Mouse (Mus musculus): ENCODE data around the gene Med27. TPM values are rescaled to one million over a fixed set of nuclear protein-coding genes. Genes with fewer than 3 reads are reported as not detected.

Med27 gene
- polyA plus RNA-seq, 1 experiment from 2014 or later, result 75.2 TPM

- 88% methylated on average over 8 of the region's 8 CpGs for WGBS
- H3K9ac ChIP-seq, result no peak overlapping the region
- no peak overlapping the region for H3K4me2 ChIP-seq (replicated peaks)
- H3K27ac ChIP-seq, result no peak overlapping the region
- ATAC-seq (ENCODE audit: low FRiP score, low read depth), result no peak
- H3K27me3 ChIP-seq (replicated peaks), result no peaks in the 10 kb centered on the region
- H3K4me1 ChIP-seq, result no peaks in the 10 kb centered on the region
- no peak overlapping the region for H3K4me3 ChIP-seq
- H3K36me3 ChIP-seq, result no peaks in the 10 kb centered on the region
- H3K9me3 ChIP-seq, result no peaks in the 10 kb centered on the region
Measured at GRCm38 (mm10) chr2:29365000-29365695, 18.5 kb downstream of the Med27 start.

- Histone ChIP-seq H3K27me3 (replicated peaks) (no peaks in the 10 kb centered on the region), H3K9ac (no peak overlapping the region), H3K27ac (no peak overlapping the region), H3K4me2 (replicated peaks) (no peak overlapping the region), H3K9me3 (no peaks in the 10 kb centered on the region), H3K36me3 (no peaks in the 10 kb centered on the region), H3K4me3 (no peak overlapping the region), H3K4me1 (no peaks in the 10 kb centered on the region; the same call in 1 of the 2 replicates)
- WGBS, result 17% methylated on average over 5 of the region's 5 CpGs
- ATAC-seq (ENCODE audit: low FRiP score, low read depth), result no peak
Measured at GRCm38 (mm10) chr2:29368730-29369129, 22.1 kb downstream of the Med27 start.

- Histone ChIP-seq H3K4me1 (no peaks in the 10 kb centered on the region; the same call in 1 of the 2 replicates), H3K4me3 (no peak overlapping the region), H3K27ac (no peak overlapping the region), H3K9me3 (no peaks in the 10 kb centered on the region), H3K9ac (no peak overlapping the region), H3K27me3 (replicated peaks) (no peaks in the 10 kb centered on the region), H3K4me2 (replicated peaks) (no peak overlapping the region), H3K36me3 (no peaks in the 10 kb centered on the region)
- ATAC-seq (ENCODE audit: low FRiP score, low read depth), result no peak
- whole genome bisulfite sequencing, result 88% methylated on average over 5 of the region's 5 CpGs
Measured at GRCm38 (mm10) chr2:29372176-29372575, 25.6 kb downstream of the Med27 start.

- Histone ChIP-seq H3K4me3 (no peak overlapping the region), H3K27ac (no peak overlapping the region), H3K4me1 (peaks cover 3% of the 10 kb centered on the region; the same call in 1 of the 2 replicates), H3K9me3 (no peaks in the 10 kb centered on the region), H3K27me3 (replicated peaks) (0 out of 2 replicates have a peak, but pooled peaks cover 3% of the 10 kb centered on the region), H3K4me2 (replicated peaks) (no peak overlapping the region), H3K36me3 (no peaks in the 10 kb centered on the region), H3K9ac (no peak overlapping the region)
- 33% methylated on average over 4 of the region's 4 CpGs for WGBS
- no peak for ATAC-seq (ENCODE audit: low FRiP score, low read depth)
Measured at GRCm38 (mm10) chr2:29381683-29382082, 35.1 kb downstream of the Med27 start.

GRCm38 (mm10) chr2:29382583-29382982 is 36.0 kb downstream of the Med27 start:
- Histone ChIP-seq H3K4me3 (no peak overlapping the region), H3K27me3 (replicated peaks) (0 out of 2 replicates have a peak, but pooled peaks cover 3% of the 10 kb centered on the region), H3K27ac (no peak overlapping the region), H3K4me2 (replicated peaks) (no peak overlapping the region), H3K9ac (no peak overlapping the region), H3K36me3 (no peaks in the 10 kb centered on the region), H3K4me1 (peaks cover 3% of the 10 kb centered on the region; the same call in 1 of the 2 replicates), H3K9me3 (no peaks in the 10 kb centered on the region)
- 91% methylated on average over 4 of the region's 4 CpGs for WGBS
- ATAC-seq (ENCODE audit: low FRiP score, low read depth), result no peak

- H3K27ac ChIP-seq, result no peak overlapping the region
- 0 out of 2 replicates have a peak, but pooled peaks cover 3% of the 10 kb centered on the region for H3K27me3 ChIP-seq (replicated peaks)
- no peaks in the 10 kb centered on the region for H3K36me3 ChIP-seq
- no peaks in the 10 kb centered on the region for H3K9me3 ChIP-seq
- no peak overlapping the region for H3K9ac ChIP-seq
- H3K4me3 ChIP-seq, result no peak overlapping the region
- no peak overlapping the region for H3K4me2 ChIP-seq (replicated peaks)
- no peak for ATAC-seq (ENCODE audit: low FRiP score, low read depth)
- peaks cover 3% of the 10 kb centered on the region; the same call in 1 of the 2 replicates for H3K4me1 ChIP-seq
Measured at GRCm38 (mm10) chr2:29383133-29383532, 36.5 kb downstream of the Med27 start.

- H3K4me3 ChIP-seq, result no peak overlapping the region
- H3K4me1 ChIP-seq, result peaks cover 3% of the 10 kb centered on the region
- H3K9me3 ChIP-seq, result no peaks in the 10 kb centered on the region
- 0 out of 2 replicates have a peak, but pooled peaks cover 3% of the 10 kb centered on the region for H3K27me3 ChIP-seq (replicated peaks)
- ATAC-seq (ENCODE audit: low FRiP score, low read depth), result no peak
- H3K27ac ChIP-seq, result no peak overlapping the region
- H3K4me2 ChIP-seq (replicated peaks), result no peak overlapping the region
- no peaks in the 10 kb centered on the region for H3K36me3 ChIP-seq
- WGBS, result 44% methylated on average over 10 of the region's 10 CpGs
- no peak overlapping the region for H3K9ac ChIP-seq
Measured at GRCm38 (mm10) chr2:29385405-29385804, 38.8 kb downstream of the Med27 start.

GRCm38 (mm10) chr2:29387268-29387667 is 40.6 kb downstream of the Med27 start:
- no peak overlapping the region for H3K4me2 ChIP-seq (replicated peaks)
- H3K36me3 ChIP-seq, result no peaks in the 10 kb centered on the region
- 86% methylated on average over 2 of the region's 2 CpGs for WGBS
- ATAC-seq (ENCODE audit: low FRiP score, low read depth), result no peak
- no peak overlapping the region for H3K27ac ChIP-seq
- no peak overlapping the region for H3K4me3 ChIP-seq
- no peaks in the 10 kb centered on the region for H3K9me3 ChIP-seq
- 0 out of 2 replicates have a peak, but pooled peaks cover 3% of the 10 kb centered on the region for H3K27me3 ChIP-seq (replicated peaks)
- peaks cover 3% of the 10 kb centered on the region for H3K4me1 ChIP-seq
- H3K9ac ChIP-seq, result no peak overlapping the region

- WGBS, result 89% methylated on average over 7 of the region's 7 CpGs
- no peak for ATAC-seq (ENCODE audit: low FRiP score, low read depth)
- no peaks in the 10 kb centered on the region for H3K9me3 ChIP-seq
Measured at GRCm38 (mm10) chr2:29388937-29389336, 42.3 kb downstream of the Med27 start.

GRCm38 (mm10) chr2:29391086-29391485 is 44.5 kb downstream of the Med27 start:
- Histone ChIP-seq H3K4me3 (no peak overlapping the region), H3K9ac (no peak overlapping the region), H3K4me1 (no peaks in the 10 kb centered on the region; the same call in none of the 2 replicates), H3K36me3 (no peaks in the 10 kb centered on the region), H3K27ac (no peak overlapping the region), H3K27me3 (replicated peaks) (no peaks in the 10 kb centered on the region), H3K9me3 (no peaks in the 10 kb centered on the region), H3K4me2 (replicated peaks) (no peak overlapping the region)
- no peak for ATAC-seq (ENCODE audit: low FRiP score, low read depth)
- WGBS, result 92% methylated on average over 4 of the region's 4 CpGs

More at GRCm38 (mm10) chr2:29388937-29389336, 42.3 kb downstream of the Med27 start:
- Histone ChIP-seq H3K27ac (no peak overlapping the region), H3K36me3 (no peaks in the 10 kb centered on the region), H3K27me3 (replicated peaks) (no peaks in the 10 kb centered on the region), H3K4me2 (replicated peaks) (no peak overlapping the region), H3K4me1 (peaks cover 3% of the 10 kb centered on the region), H3K4me3 (no peak overlapping the region), H3K9ac (no peak overlapping the region)

- Histone ChIP-seq H3K4me1 (no peaks in the 10 kb centered on the region; the same call in none of the 2 replicates), H3K4me3 (no peak overlapping the region), H3K27ac (no peak overlapping the region), H3K9me3 (no peaks in the 10 kb centered on the region), H3K36me3 (no peaks in the 10 kb centered on the region), H3K4me2 (replicated peaks) (no peak overlapping the region), H3K9ac (no peak overlapping the region), H3K27me3 (replicated peaks) (no peaks in the 10 kb centered on the region)
- 69% methylated on average over 1 of the region's 1 CpGs for WGBS
- ATAC-seq (ENCODE audit: low FRiP score, low read depth), result no peak
Measured at GRCm38 (mm10) chr2:29391996-29392395, 45.4 kb downstream of the Med27 start.

- no peak for ATAC-seq (ENCODE audit: low FRiP score, low read depth)
- Histone ChIP-seq H3K4me1 (peaks cover 17% of the 10 kb centered on the region), H3K36me3 (no peaks in the 10 kb centered on the region), H3K27me3 (replicated peaks) (no peaks in the 10 kb centered on the region), H3K9ac (no peak overlapping the region), H3K4me3 (no peak overlapping the region), H3K27ac (no peak overlapping the region), H3K4me2 (replicated peaks) (no peak overlapping the region), H3K9me3 (no peaks in the 10 kb centered on the region)
- WGBS, result 89% methylated on average over 7 of the region's 7 CpGs
Measured at GRCm38 (mm10) chr2:29400234-29400633, 53.6 kb downstream of the Med27 start.

- Histone ChIP-seq H3K9ac (no peak overlapping the region), H3K4me2 (replicated peaks) (no peak overlapping the region), H3K4me1 (peaks cover 17% of the 10 kb centered on the region), H3K27me3 (replicated peaks) (no peaks in the 10 kb centered on the region), H3K4me3 (no peak overlapping the region), H3K36me3 (no peaks in the 10 kb centered on the region), H3K9me3 (no peaks in the 10 kb centered on the region), H3K27ac (no peak overlapping the region)
- ATAC-seq (ENCODE audit: low FRiP score, low read depth), result no peak
- WGBS, result 90% methylated on average over 3 of the region's 3 CpGs
Measured at GRCm38 (mm10) chr2:29400812-29401211, 54.2 kb downstream of the Med27 start.

Measured in neural tube, embryonic 12.5 days (tissue).